Mouse (Mus musculus): ENCODE results near the gene Tuba1a. TPM values are rescaled to one million over a fixed set of nuclear protein-coding genes. Genes with fewer than 3 reads are reported as not detected.

Gene Tuba1a
- polyA plus RNA-seq, 1 experiment, result not detected

GRCm38 (mm10) chr15:98949607-98949892 lies 4.0 kb downstream of the Tuba1a start:
- Histone ChIP-seq H3K27ac (ENCODE audit: insufficient read depth, low read depth, low read length) (no peak overlapping the region), H3K4me1 (ENCODE audit: control insufficient read depth, insufficient read depth, low read length) (peaks cover 5% of the 10 kb centered on the region; the same call in 1 of the 2 replicates), H3K4me3 (ENCODE audit: insufficient read depth, low read depth, low read length) (no peak overlapping the region)
- 29% methylated on average over 3 of the region's 3 CpGs for WGBS
- TF ChIP-seq CTCF (IDR thresholded peaks at IDR 0.05; ENCODE audit: insufficient read depth, low read depth, low read length) (no peak), POLR2A (IDR thresholded peaks at IDR 0.05; ENCODE audit: insufficient read depth, low read depth, low read length) (no peak)

GRCm38 (mm10) chr15:98948857-98949606 lies 4.5 kb downstream of the Tuba1a start:
- no peak overlapping the region for H3K27ac ChIP-seq (ENCODE audit: insufficient read depth, low read depth, low read length)
- TF ChIP-seq POLR2A (IDR thresholded peaks at IDR 0.05; ENCODE audit: insufficient read depth, low read depth, low read length), result no peak
- no peak overlapping the region for H3K4me3 ChIP-seq (ENCODE audit: insufficient read depth, low read depth, low read length)
- peaks cover 5% of the 10 kb centered on the region; the same call in 1 of the 2 replicates for H3K4me1 ChIP-seq (ENCODE audit: control insufficient read depth, insufficient read depth, low read length)
- WGBS, result 49% methylated on average over 6 of the region's 6 CpGs

GRCm38 (mm10) chr15:98948382-98948781 lies 5.1 kb downstream of the Tuba1a start:
- TF ChIP-seq POLR2A (IDR thresholded peaks at IDR 0.05; ENCODE audit: insufficient read depth, low read depth, low read length), result no peak
- no peak for TF ChIP-seq CTCF (IDR thresholded peaks at IDR 0.05; ENCODE audit: insufficient read depth, low read depth, low read length)
- Histone ChIP-seq H3K4me1 (ENCODE audit: control insufficient read depth, insufficient read depth, low read length) (peaks cover 5% of the 10 kb centered on the region; the same call in 1 of the 2 replicates), H3K27ac (ENCODE audit: insufficient read depth, low read depth, low read length) (no peak overlapping the region), H3K4me3 (ENCODE audit: insufficient read depth, low read depth, low read length) (no peak overlapping the region)

GRCm38 (mm10) chr15:98947884-98948283 lies 5.6 kb downstream of the Tuba1a start:
- H3K4me1 ChIP-seq (ENCODE audit: control insufficient read depth, insufficient read depth, low read length), result peaks cover 5% of the 10 kb centered on the region; the same call in 1 of the 2 replicates
- 60% methylated on average over 3 of the region's 3 CpGs for WGBS
- no peak overlapping the region for H3K27ac ChIP-seq (ENCODE audit: insufficient read depth, low read depth, low read length)
- TF ChIP-seq CTCF (IDR thresholded peaks at IDR 0.05; ENCODE audit: insufficient read depth, low read depth, low read length), result no peak
- no peak for TF ChIP-seq POLR2A (IDR thresholded peaks at IDR 0.05; ENCODE audit: insufficient read depth, low read depth, low read length)
- no peak overlapping the region for H3K4me3 ChIP-seq (ENCODE audit: insufficient read depth, low read depth, low read length)

- no peak for TF ChIP-seq CTCF (IDR thresholded peaks at IDR 0.05; ENCODE audit: insufficient read depth, low read depth, low read length)
- TF ChIP-seq POLR2A (IDR thresholded peaks at IDR 0.05; ENCODE audit: insufficient read depth, low read depth, low read length), result no peak
- Histone ChIP-seq H3K4me3 (ENCODE audit: insufficient read depth, low read depth, low read length) (no peak overlapping the region), H3K27ac (ENCODE audit: insufficient read depth, low read depth, low read length) (no peak overlapping the region), H3K4me1 (ENCODE audit: control insufficient read depth, insufficient read depth, low read length) (peaks cover 6% of the 10 kb centered on the region)
- 85% methylated on average over 4 of the region's 4 CpGs for whole genome bisulfite sequencing
Measured at GRCm38 (mm10) chr15:98943133-98943532, 10.4 kb downstream of the Tuba1a start.

- no peak overlapping the region for H3K4me3 ChIP-seq (ENCODE audit: insufficient read depth, low read depth, low read length)
- WGBS, result 72% methylated on average over 4 of the region's 4 CpGs
Measured at GRCm38 (mm10) chr15:98942081-98942480, 11.4 kb downstream of the Tuba1a start.

GRCm38 (mm10) chr15:98941539-98941938 lies 12.0 kb downstream of the Tuba1a start:
- Histone ChIP-seq H3K27ac (ENCODE audit: insufficient read depth, low read depth, low read length) (no peak overlapping the region), H3K4me1 (ENCODE audit: control insufficient read depth, insufficient read depth, low read length) (peaks cover 6% of the 10 kb centered on the region), H3K4me3 (ENCODE audit: insufficient read depth, low read depth, low read length) (no peak overlapping the region)
- WGBS, result 79% methylated on average over 2 of the region's 2 CpGs
- TF ChIP-seq CTCF (IDR thresholded peaks at IDR 0.05; ENCODE audit: insufficient read depth, low read depth, low read length) (no peak), POLR2A (IDR thresholded peaks at IDR 0.05; ENCODE audit: insufficient read depth, low read depth, low read length) (no peak)

More at GRCm38 (mm10) chr15:98942081-98942480, 11.4 kb downstream of the Tuba1a start:
- no peak for TF ChIP-seq POLR2A (IDR thresholded peaks at IDR 0.05; ENCODE audit: insufficient read depth, low read depth, low read length)
- no peak for TF ChIP-seq CTCF (IDR thresholded peaks at IDR 0.05; ENCODE audit: insufficient read depth, low read depth, low read length)
- Histone ChIP-seq H3K27ac (ENCODE audit: insufficient read depth, low read depth, low read length) (no peak overlapping the region), H3K4me1 (ENCODE audit: control insufficient read depth, insufficient read depth, low read length) (peaks cover 6% of the 10 kb centered on the region)

- no peak for TF ChIP-seq CTCF (IDR thresholded peaks at IDR 0.05; ENCODE audit: insufficient read depth, low read depth, low read length)
- no peak for TF ChIP-seq POLR2A (IDR thresholded peaks at IDR 0.05; ENCODE audit: insufficient read depth, low read depth, low read length)
- H3K27ac ChIP-seq (ENCODE audit: insufficient read depth, low read depth, low read length), result no peak overlapping the region
- peaks cover 6% of the 10 kb centered on the region for H3K4me1 ChIP-seq (ENCODE audit: control insufficient read depth, insufficient read depth, low read length)
- 23% methylated on average over 10 of the region's 10 CpGs for WGBS
- no peak overlapping the region for H3K4me3 ChIP-seq (ENCODE audit: insufficient read depth, low read depth, low read length)
Measured at GRCm38 (mm10) chr15:98940816-98941215, 12.7 kb downstream of the Tuba1a start.

GRCm38 (mm10) chr15:98934217-98934839 lies 19.2 kb downstream of the Tuba1a start, which contains the start of gene Tuba1b:
Tuba1b (minus strand) TSS chr15:98934565.
- TF ChIP-seq POLR2A (IDR thresholded peaks at IDR 0.05; ENCODE audit: insufficient read depth, low read depth, low read length) (peak; percentile 80), CTCF (IDR thresholded peaks at IDR 0.05; ENCODE audit: insufficient read depth, low read depth, low read length) (no peak)
- peak within 1 kb of the TSS; percentile 96 for H3K27ac ChIP-seq (ENCODE audit: insufficient read depth, low read depth, low read length)
- under 1% methylated on average over 56 of the region's 58 CpGs for WGBS
- peaks cover 7% of the 10 kb centered on the region for H3K4me1 ChIP-seq (ENCODE audit: control insufficient read depth, insufficient read depth, low read length)
- peak within 1 kb of the TSS; percentile 90 for H3K4me3 ChIP-seq (ENCODE audit: insufficient read depth, low read depth, low read length)

Measured in olfactory bulb, adult 2 months (tissue).